Comparison of ENCODE assay signal across 8 mouse cellular contexts in genomic region chr10:91270268-91270954, GRCm38 (mm10).
DNase-seq lines count a peak whose midpoint lies in the region; ATAC-seq and TF ChIP-seq lines count a peak whose summit lies in the region.

No protein-coding gene starts in this region.

- ATAC-seq in CD4-positive, CD25-positive, alpha-beta regulatory T cell, adult 4 months = peak; percentile 93
- peak; percentile 88 for ATAC-seq in embryonic facial prominence, embryonic 14.5 days (ENCODE audit: low read depth)
- 0 out of 2 replicates have a peak, but pooled peaks have one; percentile 36 for ATAC-seq in heart, embryonic 11.5 days (replicated peaks; ENCODE audit: insufficient number of reproducible peaks, low FRiP score, low TSS enrichment)
- ATAC-seq in liver, embryonic 16.5 days (ENCODE audit: low read depth) = peak; percentile 82
- ATAC-seq in neural tube, embryonic 11.5 days (ENCODE audit: insufficient read depth, low FRiP score, low TSS enrichment) = peak; percentile 71

- WGBS in bone marrow, adult 2 months = 6% methylated on average over 14 of the region's 14 CpGs
- WGBS in embryonic facial prominence, embryonic 14.5 days = 10% methylated on average over 13 of the region's 14 CpGs
- WGBS in heart, embryonic 11.5 days (ENCODE audit: insufficient replicate concordance) = 8% methylated on average over 14 of the region's 14 CpGs
- WGBS in liver, embryonic 16.5 days (ENCODE audit: insufficient replicate concordance) = 7% methylated on average over 14 of the region's 14 CpGs
- 18% methylated on average over 14 of the region's 14 CpGs for WGBS in neural tube, embryonic 11.5 days

- no peak overlapping the region for H3K9ac ChIP-seq in embryonic facial prominence, embryonic 14.5 days (ENCODE audit: low read depth, low read length)
- peak overlapping the region; percentile 56 for H3K9ac ChIP-seq in heart, embryonic 11.5 days (ENCODE audit: low read depth, low read length)
- H3K9ac ChIP-seq in liver, embryonic 16.5 days (ENCODE audit: low read depth, low read length) = no peak overlapping the region; the same call in 1 of the 2 replicates
- H3K9ac ChIP-seq in neural tube, embryonic 11.5 days (ENCODE audit: low read length) = no peak overlapping the region

- no peaks in the 10 kb centered on the region for H3K36me3 ChIP-seq in embryonic facial prominence, embryonic 14.5 days (ENCODE audit: control insufficient read depth, insufficient read depth, low read length)
- H3K36me3 ChIP-seq in heart, embryonic 11.5 days (ENCODE audit: control insufficient read depth, insufficient read depth, low read length) = no peaks in the 10 kb centered on the region
- H3K36me3 ChIP-seq in liver, embryonic 16.5 days (ENCODE audit: control insufficient read depth, insufficient read depth) = no peaks in the 10 kb centered on the region
- H3K36me3 ChIP-seq in neural tube, embryonic 11.5 days (ENCODE audit: control insufficient read depth, insufficient read depth, low read length) = no peaks in the 10 kb centered on the region
- H3K36me3 ChIP-seq in testis, adult 2 months (ENCODE audit: control insufficient read depth, insufficient read depth, low read length) = no peaks in the 10 kb centered on the region

- no peaks in the 10 kb centered on the region for H3K9me3 ChIP-seq in embryonic facial prominence, embryonic 14.5 days (ENCODE audit: control insufficient read depth, low read length)
- H3K9me3 ChIP-seq in heart, embryonic 11.5 days (replicated peaks; ENCODE audit: control insufficient read depth, low read length) = no peaks in the 10 kb centered on the region
- H3K9me3 ChIP-seq in liver, embryonic 16.5 days (replicated peaks; ENCODE audit: control insufficient read depth, low read length) = no peaks in the 10 kb centered on the region
- no peaks in the 10 kb centered on the region for H3K9me3 ChIP-seq in neural tube, embryonic 11.5 days (ENCODE audit: control insufficient read depth, low read length)

- TF ChIP-seq CTCF in bone marrow, adult 2 months (IDR thresholded peaks at IDR 0.05; ENCODE audit: control insufficient read depth, insufficient read depth, low read length) = peak; percentile 87
- peak; percentile 66; the same call in 1 of the 2 replicates for TF ChIP-seq CTCF in testis, adult 2 months (IDR thresholded peaks at IDR 0.05; ENCODE audit: control insufficient read depth, insufficient read depth, insufficient replicate concordance, low read depth, low read length)

- peak overlapping the region; percentile 15 for H3K4me3 ChIP-seq in bone marrow, adult 2 months (replicated peaks; ENCODE audit: control insufficient read depth, low read depth, low read length)
- no peak overlapping the region for H3K4me3 ChIP-seq in embryonic facial prominence, embryonic 14.5 days (ENCODE audit: low read depth, low read length)
- H3K4me3 ChIP-seq in heart, embryonic 11.5 days (ENCODE audit: low read depth, low read length) = peak overlapping the region; percentile 15; the same call in 1 of the 2 replicates
- H3K4me3 ChIP-seq in liver, embryonic 16.5 days (ENCODE audit: low read depth, low read length) = peak overlapping the region; percentile 38
- H3K4me3 ChIP-seq in neural tube, embryonic 11.5 days (ENCODE audit: low read depth, low read length) = no peak overlapping the region
- no peak overlapping the region; the same call in 1 of the 2 replicates for H3K4me3 ChIP-seq in testis, adult 2 months (ENCODE audit: control insufficient read depth, low read depth, low read length)

- peak; percentile 87 for DNase-seq in embryonic facial prominence, embryonic 14.5 days (ENCODE audit: low spot score)
- peak; percentile 47 for DNase-seq in kidney, adult 9 months
- peak; percentile 74 for DNase-seq in neural tube, embryonic 11.5 days (ENCODE audit: low spot score)

- no peaks in the 10 kb centered on the region; the same call in 1 of the 2 replicates for H3K4me1 ChIP-seq in bone marrow, adult 2 months (ENCODE audit: control insufficient read depth, insufficient read depth, low read length)
- 0 out of 2 replicates have a peak, but pooled peaks cover 4% of the 10 kb centered on the region for H3K4me1 ChIP-seq in embryonic facial prominence, embryonic 14.5 days (ENCODE audit: control insufficient read depth, insufficient read depth, low read length)
- no peaks in the 10 kb centered on the region for H3K4me1 ChIP-seq in heart, embryonic 11.5 days (ENCODE audit: control insufficient read depth, insufficient read depth, low read length)
- peaks cover 7% of the 10 kb centered on the region; the same call in 1 of the 2 replicates for H3K4me1 ChIP-seq in liver, embryonic 16.5 days (ENCODE audit: control insufficient read depth, low read depth, low read length)
- no peaks in the 10 kb centered on the region for H3K4me1 ChIP-seq in neural tube, embryonic 11.5 days (ENCODE audit: control insufficient read depth, insufficient read depth, low read length)
- no peaks in the 10 kb centered on the region; the same call in none of the 2 replicates for H3K4me1 ChIP-seq in testis, adult 2 months (ENCODE audit: control insufficient read depth, insufficient read depth, low read length)

- no peak overlapping the region for H3K27ac ChIP-seq in bone marrow, adult 2 months (ENCODE audit: control insufficient read depth, insufficient read depth, low read depth, low read length, poor library complexity)
- H3K27ac ChIP-seq in embryonic facial prominence, embryonic 14.5 days (replicated peaks; ENCODE audit: low read depth, low read length) = no peak overlapping the region
- H3K27ac ChIP-seq in heart, embryonic 11.5 days (ENCODE audit: low read depth, low read length) = no peak overlapping the region
- no peak overlapping the region for H3K27ac ChIP-seq in liver, embryonic 16.5 days (ENCODE audit: low read length)
- no peak overlapping the region for H3K27ac ChIP-seq in neural tube, embryonic 11.5 days (ENCODE audit: low read depth, low read length)
- peak overlapping the region; percentile 7; the same call in 1 of the 2 replicates for H3K27ac ChIP-seq in testis, adult 2 months (ENCODE audit: control insufficient read depth, insufficient read depth, low read depth, low read length)

- H3K4me2 ChIP-seq in embryonic facial prominence, embryonic 14.5 days (ENCODE audit: low read depth, low read length) = peak overlapping the region; percentile 35
- H3K4me2 ChIP-seq in heart, embryonic 11.5 days = peak overlapping the region; percentile 55
- H3K4me2 ChIP-seq in liver, embryonic 16.5 days (ENCODE audit: low read depth, low read length) = peak overlapping the region; percentile 64
- H3K4me2 ChIP-seq in neural tube, embryonic 11.5 days (ENCODE audit: low read depth) = no peak overlapping the region

- peak; percentile 32; the same call in 1 of the 2 replicates for TF ChIP-seq POLR2A in bone marrow, adult 2 months (IDR thresholded peaks at IDR 0.05; ENCODE audit: borderline replicate concordance, control insufficient read depth, low read depth, low read length)
- no peak for TF ChIP-seq POLR2A in testis, adult 2 months (IDR thresholded peaks at IDR 0.05; ENCODE audit: control insufficient read depth, low read depth, low read length)

- no peaks in the 10 kb centered on the region for H3K27me3 ChIP-seq in embryonic facial prominence, embryonic 14.5 days (replicated peaks; ENCODE audit: control insufficient read depth, insufficient read depth, low read length)
- no peaks in the 10 kb centered on the region for H3K27me3 ChIP-seq in heart, embryonic 11.5 days (ENCODE audit: control insufficient read depth, insufficient read depth, low read length)
- H3K27me3 ChIP-seq in liver, embryonic 16.5 days (ENCODE audit: control insufficient read depth, insufficient read depth, low read depth, low read length) = no peaks in the 10 kb centered on the region
- H3K27me3 ChIP-seq in neural tube, embryonic 11.5 days (ENCODE audit: control insufficient read depth, insufficient read depth, low read length) = no peaks in the 10 kb centered on the region
- no peaks in the 10 kb centered on the region for H3K27me3 ChIP-seq in testis, adult 2 months (ENCODE audit: control insufficient read depth, insufficient read depth, low read length)

Comparison
In these comparisons a context has a peak if more than half of its experiments do, and no peak if none do; other contexts are left out.
1. ATAC-seq: peak in every context shown above with its lines; median percentile 93 in CD4-positive, CD25-positive, alpha-beta regulatory T cell, adult 4 months; 88 in embryonic facial prominence, embryonic 14.5 days; 82 in liver, embryonic 16.5 days; 71 in neural tube, embryonic 11.5 days; 36 in heart, embryonic 11.5 days.
2. H3K4me3 ChIP-seq: peak in bone marrow, adult 2 months (single experiment), heart, embryonic 11.5 days (single experiment) and liver, embryonic 16.5 days (single experiment); none in embryonic facial prominence, embryonic 14.5 days (single experiment), neural tube, embryonic 11.5 days (single experiment) and testis, adult 2 months (single experiment).
3. Peak in every context shown above with its lines, with median percentiles within 50 percentile points of each other: DNase-seq.